Mouse (Mus musculus) embryonic facial prominence, embryonic 14.5 days (tissue): ENCODE results near the gene Wbp2. TPM values are rescaled to one million over a fixed set of nuclear protein-coding genes. Genes with fewer than 3 reads are reported as not detected.

ENCODE experiments used
- ATAC-seq: fragments of 200-750 bp; cut with Nextera tagmentation; 2 replicates; pipeline ENCODE4 v1.8.0; 2017; ENCODE audit warnings: low read depth, moderate number of reproducible peaks, moderate TSS enrichment
- DNase-seq: peaks from one replicate; pipeline ENCODE4 v3.0.0-alpha.2; 2015; ENCODE audit warnings: low spot score
- H3K27ac ChIP-seq: fragments of 300-500 bp; sonication (generic); replicated peaks from 2 replicates; pipeline ENCODE4 v1.5.1; 2014; ENCODE audit warnings: low read depth, mild to moderate bottlenecking, low read length, moderate library complexity
- H3K27me3 ChIP-seq: fragments of 300-500 bp; sonication (generic); replicated peaks from 2 replicates; pipeline ENCODE4 v1.6.1; 2014; ENCODE audit warnings: low read length; ENCODE audit not compliant: control insufficient read depth, insufficient read depth
- H3K36me3 ChIP-seq: fragments of 300-500 bp; sonication (generic); 2 replicates; pipeline ENCODE4 v1.6.1; 2014; ENCODE audit warnings: low read length, mixed read lengths; ENCODE audit not compliant: control insufficient read depth, insufficient read depth
- H3K4me1 ChIP-seq: fragments of 300-500 bp; sonication (generic); 2 replicates; pipeline ENCODE4 v1.6.1; 2014; ENCODE audit warnings: antibody characterized with exemption, low read length; ENCODE audit not compliant: control insufficient read depth, insufficient read depth
- H3K4me2 ChIP-seq: fragments of 300-500 bp; sonication (generic); 2 replicates; pipeline ENCODE4 v1.6.1; 2014; ENCODE audit warnings: low read depth, mild to moderate bottlenecking, low read length, moderate library complexity, mixed read lengths
- H3K4me3 ChIP-seq: fragments of 300-500 bp; sonication (generic); 2 replicates; pipeline ENCODE4 v1.5.1; 2014; ENCODE audit warnings: low read depth, mild to moderate bottlenecking, low read length
- H3K9ac ChIP-seq: fragments of 300-500 bp; sonication (generic); 2 replicates; pipeline ENCODE4 v1.6.1; 2014; ENCODE audit warnings: low read depth, mild to moderate bottlenecking, low read length, moderate library complexity, mixed read lengths
- H3K9me3 ChIP-seq: fragments of 300-500 bp; sonication (generic); 2 replicates; pipeline ENCODE4 v1.6.1; 2016; ENCODE audit warnings: low read length; ENCODE audit not compliant: control insufficient read depth
- WGBS: fragments of 180-500 bp; shearing (Covaris S2); extraction: QIAGEN DNeasy Blood & Tissue Kit; methylation state at CpG from one replicate; pipeline ENCODE4 v1.1.7; 2014; 5-methylcytosine and 5-hydroxymethylcytosine counted together
- polyA plus RNA-seq: library from polyadenylated mRNA; unstranded; fragments of >200 nt; fragmentation: Nextera tagmentation; extraction: Ambion mirVana; gene quantifications from 2 replicates; pipeline ENCODE4 v1.2.1, GENCODE M21; 2014

Wbp2 gene
- polyA plus RNA-seq, 1 experiment from 2014 or later, result 74.9 TPM

GRCm38 (mm10) chr11:116042372-116043138 lies 44.2 kb downstream of the Wbp2 start:
- WGBS, result 88% methylated on average over 5 of the region's 5 CpGs
- Histone ChIP-seq H3K4me1 (no peaks in the 10 kb centered on the region), H3K9me3 (no peaks in the 10 kb centered on the region), H3K36me3 (peaks cover 60% of the 10 kb centered on the region), H3K9ac (no peak overlapping the region), H3K4me2 (no peak overlapping the region), H3K27ac (no peak overlapping the region), H3K4me3 (no peak overlapping the region), H3K27me3 (no peaks in the 10 kb centered on the region)
- ATAC-seq (no peak), DNase-seq (no peak)

GRCm38 (mm10) chr11:116041833-116042232 lies 45.0 kb downstream of the Wbp2 start:
- Histone ChIP-seq H3K4me2 (no peak overlapping the region), H3K27me3 (no peaks in the 10 kb centered on the region), H3K36me3 (peaks cover 53% of the 10 kb centered on the region), H3K9me3 (no peaks in the 10 kb centered on the region), H3K9ac (no peak overlapping the region), H3K4me3 (no peak overlapping the region), H3K4me1 (no peaks in the 10 kb centered on the region), H3K27ac (no peak overlapping the region)
- 93% methylated on average over 2 of the region's 2 CpGs for WGBS
- DNase-seq, result no peak
- ATAC-seq, result no peak

- no peak overlapping the region for H3K27ac ChIP-seq
- no peak for DNase-seq
Measured at GRCm38 (mm10) chr11:116040593-116040992, 46.2 kb downstream of the Wbp2 start.

GRCm38 (mm10) chr11:116037826-116038225 lies 49.0 kb downstream of the Wbp2 start:
- Histone ChIP-seq H3K4me2 (no peak overlapping the region), H3K27me3 (no peaks in the 10 kb centered on the region), H3K36me3 (peaks cover 51% of the 10 kb centered on the region), H3K27ac (no peak overlapping the region), H3K9ac (no peak overlapping the region), H3K4me3 (no peak overlapping the region), H3K4me1 (no peaks in the 10 kb centered on the region), H3K9me3 (no peaks in the 10 kb centered on the region)
- DNase-seq (no peak), ATAC-seq (no peak)
- WGBS, result 90% methylated on average over 9 of the region's 9 CpGs

More at GRCm38 (mm10) chr11:116040593-116040992, 46.2 kb downstream of the Wbp2 start:
- Histone ChIP-seq H3K4me1 (no peaks in the 10 kb centered on the region), H3K9me3 (no peaks in the 10 kb centered on the region), H3K36me3 (peaks cover 54% of the 10 kb centered on the region), H3K4me3 (no peak overlapping the region), H3K27me3 (no peaks in the 10 kb centered on the region), H3K4me2 (no peak overlapping the region), H3K9ac (no peak overlapping the region)
- no peak for ATAC-seq
- 76% methylated on average over 6 of the region's 6 CpGs for WGBS

- DNase-seq (no peak), ATAC-seq (no peak)
- Histone ChIP-seq H3K9me3 (no peaks in the 10 kb centered on the region), H3K4me2 (no peak overlapping the region), H3K9ac (no peak overlapping the region), H3K4me1 (peaks cover 1% of the 10 kb centered on the region), H3K4me3 (no peak overlapping the region), H3K36me3 (peaks cover 41% of the 10 kb centered on the region), H3K27ac (no peak overlapping the region), H3K27me3 (no peaks in the 10 kb centered on the region)
- 87% methylated on average over 3 of the region's 3 CpGs for WGBS
Measured at GRCm38 (mm10) chr11:116036671-116037070, 50.1 kb downstream of the Wbp2 start.

- H3K9me3 ChIP-seq, result no peaks in the 10 kb centered on the region
- H3K36me3 ChIP-seq, result peaks cover 25% of the 10 kb centered on the region
- WGBS, result 97% methylated on average over 6 of the region's 6 CpGs
- no peak overlapping the region for H3K4me2 ChIP-seq
- peaks cover 9% of the 10 kb centered on the region for H3K4me1 ChIP-seq
- H3K27ac ChIP-seq, result no peak overlapping the region
- DNase-seq (no peak), ATAC-seq (no peak)
- H3K27me3 ChIP-seq, result no peaks in the 10 kb centered on the region
- H3K4me3 ChIP-seq, result no peak overlapping the region
- H3K9ac ChIP-seq, result no peak overlapping the region
Measured at GRCm38 (mm10) chr11:116034584-116034983, 52.2 kb downstream of the Wbp2 start.

- ATAC-seq (no peak), DNase-seq (no peak)
- peaks cover 13% of the 10 kb centered on the region for H3K4me1 ChIP-seq
- peak overlapping the region; percentile 97 for H3K4me2 ChIP-seq
- no peaks in the 10 kb centered on the region for H3K9me3 ChIP-seq
- peak overlapping the region; percentile 100 for H3K27ac ChIP-seq
- H3K4me3 ChIP-seq, result peak overlapping the region; percentile 77
- no peaks in the 10 kb centered on the region for H3K27me3 ChIP-seq
- 25% methylated on average over 14 of the region's 14 CpGs for WGBS
- peaks cover 8% of the 10 kb centered on the region; the same call in 1 of the 2 replicates for H3K36me3 ChIP-seq
- H3K9ac ChIP-seq, result peak overlapping the region; percentile 99
Measured at GRCm38 (mm10) chr11:116030898-116031845, 55.6 kb downstream of the Wbp2 start.

GRCm38 (mm10) chr11:116030088-116030897 lies 56.5 kb downstream of the Wbp2 start, which contains the start of gene Unk:
Gene Unk (plus strand): TSS chr11:116030322.
- DNase-seq (peak; percentile 100), ATAC-seq (peak; percentile 95)
- H3K4me1 ChIP-seq, result peaks cover 13% of the 10 kb centered on the region
- H3K4me2 ChIP-seq, result peak within 1 kb of the TSS; percentile 97
- H3K27me3 ChIP-seq, result no peaks in the 10 kb centered on the region
- 0 out of 2 replicates have a peak, but pooled peaks cover 8% of the 10 kb centered on the region for H3K36me3 ChIP-seq
- H3K4me3 ChIP-seq, result peak within 1 kb of the TSS; percentile 77
- H3K9ac ChIP-seq, result peak within 1 kb of the TSS; percentile 99
- H3K27ac ChIP-seq, result peak within 1 kb of the TSS; percentile 100
- WGBS, result under 1% methylated on average over 42 of the region's 67 CpGs
- no peaks in the 10 kb centered on the region for H3K9me3 ChIP-seq
